Mouse (Mus musculus): ENCODE measurements around the gene Tmem101.

- TF ChIP-seq CTCF (IDR thresholded peaks at IDR 0.05; ENCODE audit: extremely low read depth, insufficient read depth, insufficient read length, insufficient replicate concordance): no peak
- TF ChIP-seq POLR2A (IDR thresholded peaks at IDR 0.05; ENCODE audit: low read depth, low read length): no peak
These were observed 18.4 kb downstream of the Tmem101 start for GRCm38 (mm10) chr11:102137625-102138446.

Measured in spleen, adult 2 months (tissue).